Mouse (Mus musculus) liver, adult 2 months (tissue): ENCODE results near the gene Krt80. TPM values are rescaled to one million over a fixed set of nuclear protein-coding genes. Genes with fewer than 3 reads are reported as not detected.

Experiments
- DNase-seq: peaks from one replicate; pipeline ENCODE4 v3.0.0-alpha.2; 2011; ENCODE audit warnings: low read depth, low spot score; ENCODE audit errors: extremely low read depth
- H3K27ac ChIP-seq: fragments of 200-500 bp; replicated peaks from 2 replicates; pipeline ENCODE4 v1.5.1; 2012; ENCODE audit warnings: low read depth, mild to moderate bottlenecking, control low read depth, inconsistent platforms, low read length; ENCODE audit not compliant: insufficient read depth
- H3K27me3 ChIP-seq: fragments of 200-500 bp; 2 replicates; pipeline ENCODE4 v1.6.1; 2012; ENCODE audit warnings: mild to moderate bottlenecking, moderate library complexity, low read length, inconsistent platforms; ENCODE audit not compliant: control insufficient read depth, insufficient read depth
- H3K36me3 ChIP-seq: fragments of 200-500 bp; 2 replicates; pipeline ENCODE4 v1.6.1; 2012; ENCODE audit warnings: low read length, inconsistent platforms; ENCODE audit not compliant: control insufficient read depth, insufficient read depth
- H3K4me1 ChIP-seq: fragments of 200-500 bp; 2 replicates; pipeline ENCODE4 v1.6.1; 2011; ENCODE audit warnings: low read length; ENCODE audit not compliant: control insufficient read depth, insufficient read depth
- H3K4me3 ChIP-seq: fragments of 200-500 bp; 2 replicates; pipeline ENCODE4 v1.5.1; 2011; ENCODE audit warnings: low read depth, mild to moderate bottlenecking, control low read depth, low read length, moderate library complexity; ENCODE audit not compliant: insufficient read depth
- H3K79me2 ChIP-seq: fragments of 200-500 bp; 2 replicates; pipeline ENCODE4 v1.6.1; 2012; ENCODE audit warnings: inconsistent platforms, mild to moderate bottlenecking, low read length, moderate library complexity; ENCODE audit not compliant: control insufficient read depth, insufficient read depth
- H3K9ac ChIP-seq: fragments of 200-500 bp; 2 replicates; pipeline ENCODE4 v1.6.1; 2012; ENCODE audit warnings: low read depth, mild to moderate bottlenecking, control low read depth, inconsistent platforms, low read length
- CTCF ChIP-seq: fragments of 200-500 bp; IDR thresholded peaks from 2 replicates; pipeline ENCODE4 v1.5.1; 2011; ENCODE audit warnings: low read depth, low read length, control low read depth
- POLR2A ChIP-seq: fragments of 200-500 bp; IDR thresholded peaks from 2 replicates; pipeline ENCODE4 v1.6.1; 2011; ENCODE audit warnings: low read length, control low read depth; ENCODE audit not compliant: insufficient read depth; ENCODE audit errors: extremely low read depth
- WGBS: fragments of 180-500 bp; shearing (Covaris S2); methylation state at CpG from one replicate; pipeline ENCODE4 v1.1.7; 2018; 5-methylcytosine and 5-hydroxymethylcytosine counted together
- polyA plus RNA-seq: library from polyadenylated mRNA; depleted of rRNA; stranded (reverse); fragments of >200 nt; gene quantifications from 2 replicates; pipeline ENCODE4 v1.2.3, GENCODE M21; 2012
- total RNA-seq: library from RNA; depleted of rRNA; stranded (reverse); fragments of >200 nt; gene quantifications from 2 replicates; pipeline ENCODE4 v1.2.3, GENCODE M21; 2014

The Krt80 gene
- total and polyA plus RNA-seq, 2 experiments: 0.09 to 0.46 TPM

GRCm38 (mm10) chr15:101341797-101342515 is 28.0 kb downstream of the Krt80 start:
- TF ChIP-seq POLR2A (no peak), CTCF (peak; percentile 62)
- 64% methylated on average over 5 of the region's 5 CpGs for WGBS
- no peaks in the 10 kb centered on the region for H3K4me1 ChIP-seq
- no peaks in the 10 kb centered on the region for H3K27me3 ChIP-seq
- no peaks in the 10 kb centered on the region for H3K79me2 ChIP-seq
- H3K4me3 ChIP-seq: no peak overlapping the region
- H3K36me3 ChIP-seq: no peaks in the 10 kb centered on the region
- H3K27ac ChIP-seq: no peak overlapping the region
- no peak for DNase-seq
- no peak overlapping the region for H3K9ac ChIP-seq

GRCm38 (mm10) chr15:101339537-101339936 is 30.4 kb downstream of the Krt80 start:
- H3K4me3 ChIP-seq: no peak overlapping the region
- H3K27ac ChIP-seq: no peak overlapping the region
- peak; percentile 53 for DNase-seq
- no peaks in the 10 kb centered on the region for H3K27me3 ChIP-seq
- no peaks in the 10 kb centered on the region for H3K79me2 ChIP-seq
- no peaks in the 10 kb centered on the region for H3K36me3 ChIP-seq
- TF ChIP-seq CTCF: peak; percentile 79
- TF ChIP-seq POLR2A: no peak
- no peaks in the 10 kb centered on the region for H3K4me1 ChIP-seq
- WGBS: 0% methylated on average over 2 of the region's 2 CpGs
- H3K9ac ChIP-seq: no peak overlapping the region

- 68% methylated on average over 4 of the region's 4 CpGs for WGBS
- H3K27ac ChIP-seq: no peak overlapping the region
- no peak overlapping the region for H3K4me3 ChIP-seq
- DNase-seq: no peak
- no peaks in the 10 kb centered on the region for H3K36me3 ChIP-seq
- H3K4me1 ChIP-seq: no peaks in the 10 kb centered on the region
- no peaks in the 10 kb centered on the region for H3K79me2 ChIP-seq
- H3K27me3 ChIP-seq: no peaks in the 10 kb centered on the region
- no peak overlapping the region for H3K9ac ChIP-seq
- no peak for TF ChIP-seq POLR2A
Observed at GRCm38 (mm10) chr15:101338359-101338758, 31.6 kb downstream of the Krt80 start.

GRCm38 (mm10) chr15:101336474-101337174 is 33.3 kb downstream of the Krt80 start:
- H3K4me1 ChIP-seq: no peaks in the 10 kb centered on the region
- no peak overlapping the region for H3K9ac ChIP-seq
- H3K36me3 ChIP-seq: no peaks in the 10 kb centered on the region
- H3K27ac ChIP-seq: peak overlapping the region; percentile 13; the same call in 1 of the 2 replicates
- 44% methylated on average over 24 of the region's 24 CpGs for WGBS
- no peaks in the 10 kb centered on the region for H3K27me3 ChIP-seq
- DNase-seq: no peak
- H3K79me2 ChIP-seq: no peaks in the 10 kb centered on the region
- TF ChIP-seq CTCF (no peak), POLR2A (no peak)
- H3K4me3 ChIP-seq: no peak overlapping the region

- Histone ChIP-seq H3K4me3 (no peak overlapping the region), H3K36me3 (no peaks in the 10 kb centered on the region), H3K9ac (no peak overlapping the region), H3K27ac (no peak overlapping the region), H3K4me1 (no peaks in the 10 kb centered on the region), H3K79me2 (no peaks in the 10 kb centered on the region), H3K27me3 (no peaks in the 10 kb centered on the region)
- DNase-seq: no peak
- TF ChIP-seq POLR2A (no peak), CTCF (no peak)
- 59% methylated on average over 4 of the region's 4 CpGs for WGBS
Observed at GRCm38 (mm10) chr15:101333648-101334047, 36.3 kb downstream of the Krt80 start.

- H3K9ac ChIP-seq: no peak overlapping the region
- TF ChIP-seq POLR2A (no peak), CTCF (no peak)
- no peaks in the 10 kb centered on the region for H3K79me2 ChIP-seq
- no peak for DNase-seq
- H3K4me1 ChIP-seq: no peaks in the 10 kb centered on the region
- WGBS: 53% methylated on average over 1 of the region's 1 CpGs
- H3K27me3 ChIP-seq: no peaks in the 10 kb centered on the region
- H3K36me3 ChIP-seq: no peaks in the 10 kb centered on the region
- no peak overlapping the region for H3K4me3 ChIP-seq
- no peak overlapping the region for H3K27ac ChIP-seq
Observed at GRCm38 (mm10) chr15:101333165-101333564, 36.8 kb downstream of the Krt80 start.
